Mouse (Mus musculus) embryo, embryonic 10.5 days (tissue): ENCODE results near the gene Crybg3.

ENCODE experiments used
- DNase-seq: peaks from one replicate; pipeline ENCODE4 v3.0.0-alpha.2; 2015; ENCODE audit warnings: low spot score

Gene Crybg3

DNA sequence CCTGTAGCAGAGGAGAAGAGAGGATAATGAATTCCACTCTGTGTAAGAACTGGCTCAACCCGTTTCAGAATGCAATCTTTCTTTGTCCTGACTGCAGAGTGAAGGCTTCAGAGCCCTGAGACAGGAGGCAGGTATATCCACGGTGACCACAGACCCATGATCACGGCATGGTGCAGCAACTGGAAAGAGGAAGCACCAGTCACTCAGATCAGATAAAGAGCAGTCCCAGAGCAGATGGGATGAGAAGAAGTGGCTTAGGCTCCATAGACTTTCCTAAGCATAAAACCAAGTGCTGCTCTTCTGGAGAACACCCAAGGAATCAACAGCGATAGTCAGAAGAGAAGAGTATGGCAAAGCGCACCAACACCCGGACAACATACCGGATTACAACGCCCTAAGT, 21.5 kb downstream of the Crybg3 start:
- DNase-seq, result no peak

DNA sequence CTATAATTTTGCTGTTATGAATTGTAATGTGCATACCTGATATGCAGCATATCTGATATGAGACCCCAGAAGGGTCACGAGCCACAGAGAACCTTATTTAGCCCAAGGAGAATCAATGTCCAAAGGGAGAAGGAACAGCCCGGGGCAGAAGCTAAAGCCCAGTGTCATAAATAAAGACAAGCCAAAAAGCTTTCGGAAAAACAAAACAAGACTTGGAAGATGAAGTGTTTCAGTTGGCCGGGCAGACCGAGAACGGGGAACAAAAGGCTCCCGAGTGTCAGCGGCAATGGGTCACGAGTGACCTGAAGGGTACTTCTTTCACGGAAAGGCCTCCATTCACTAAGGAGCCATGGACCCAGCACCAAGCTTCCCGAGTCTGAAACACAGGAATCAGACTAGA, 26.8 kb downstream of the Crybg3 start:
- no peak for DNase-seq

DNA sequence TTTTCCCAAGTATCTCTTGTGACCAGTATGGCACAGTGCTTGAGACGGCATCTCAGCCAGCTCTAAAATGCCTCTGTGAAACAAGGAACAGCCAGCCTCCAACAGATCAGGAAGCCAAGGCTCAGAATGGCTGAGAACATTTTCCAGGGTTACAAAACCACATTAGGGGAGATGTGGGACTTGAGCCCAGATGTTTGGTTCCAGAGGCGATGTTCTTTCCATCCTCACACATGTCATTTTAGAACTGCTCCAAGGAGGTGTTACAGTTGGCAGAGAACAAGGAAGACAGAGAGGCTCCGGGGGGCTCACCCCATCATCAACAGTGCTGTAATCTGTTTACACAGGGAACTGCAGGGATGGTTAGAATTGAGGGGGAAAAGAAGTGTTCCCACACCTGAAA, 28.1 kb downstream of the Crybg3 start:
- no peak for DNase-seq

DNA sequence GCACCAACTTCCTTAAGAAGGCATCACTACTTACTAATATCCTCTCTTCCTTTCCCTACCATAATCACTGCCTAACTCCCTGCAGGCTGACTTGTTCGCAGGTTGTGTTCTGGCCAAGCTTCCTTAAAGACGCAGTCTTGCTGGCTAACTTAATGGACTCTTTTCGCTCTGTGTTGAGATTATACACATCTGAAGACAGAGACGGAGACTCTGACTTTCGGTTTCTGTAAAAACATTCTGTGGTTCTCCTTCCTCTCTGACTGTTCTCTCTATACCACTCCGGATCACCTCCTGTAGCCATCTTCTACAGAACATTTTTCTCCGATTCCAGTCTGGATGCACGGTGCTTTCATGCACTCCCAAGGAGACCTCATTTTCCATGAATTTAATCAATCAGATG, 30.0 kb downstream of the Crybg3 start:
- no peak for DNase-seq

DNA sequence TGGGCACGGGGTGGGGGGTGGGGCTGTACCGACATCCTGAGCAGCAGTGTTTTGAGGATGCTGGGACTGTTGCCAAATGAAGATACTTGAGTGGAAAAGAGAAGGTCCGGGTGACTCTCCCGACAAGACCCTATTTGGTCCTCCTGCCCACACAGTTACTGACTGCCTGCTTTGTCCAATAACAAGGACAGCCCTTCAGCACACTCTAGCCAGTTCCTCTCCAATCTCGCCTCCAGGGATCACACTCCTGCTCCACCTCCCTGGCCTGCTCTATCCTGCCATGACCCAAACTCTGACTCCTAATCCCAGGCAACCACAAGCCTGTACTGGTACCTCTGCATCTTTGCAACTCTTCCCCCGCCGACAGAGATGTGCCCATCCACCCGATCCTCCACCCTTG, 30.9 kb downstream of the Crybg3 start:
- no peak for DNase-seq

DNA sequence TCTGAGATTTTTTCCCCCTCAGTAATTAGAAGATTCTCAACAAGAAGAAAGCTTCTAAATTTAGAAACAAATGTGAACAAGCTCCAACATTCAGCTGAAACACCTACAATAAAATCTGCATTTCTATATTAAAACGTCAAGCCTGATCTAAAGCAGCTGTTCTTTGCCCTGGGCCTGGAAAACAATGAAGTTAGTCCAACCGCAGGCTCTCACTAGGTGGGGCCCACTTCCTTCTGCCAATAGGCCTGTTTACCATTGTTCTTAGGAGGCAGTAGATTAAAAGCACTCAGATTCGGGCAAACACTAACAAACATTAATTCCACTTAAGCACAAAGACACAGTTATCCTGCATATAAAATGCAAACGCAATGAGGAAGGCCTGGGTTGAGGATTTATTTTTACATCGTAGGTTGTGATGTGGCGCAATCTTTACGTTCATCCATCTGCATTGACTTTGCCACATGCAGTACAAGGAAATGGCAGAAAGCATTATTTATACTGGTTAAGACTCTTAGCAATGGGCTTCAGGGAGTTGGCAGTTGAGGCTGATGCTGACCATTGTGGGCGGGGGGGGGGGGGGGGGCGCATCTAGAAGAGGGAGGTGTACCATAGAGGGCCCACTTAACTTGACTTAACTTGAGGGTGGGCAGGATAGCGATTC, 32.9 kb downstream of the Crybg3 start:
- no peak for DNase-seq

DNA sequence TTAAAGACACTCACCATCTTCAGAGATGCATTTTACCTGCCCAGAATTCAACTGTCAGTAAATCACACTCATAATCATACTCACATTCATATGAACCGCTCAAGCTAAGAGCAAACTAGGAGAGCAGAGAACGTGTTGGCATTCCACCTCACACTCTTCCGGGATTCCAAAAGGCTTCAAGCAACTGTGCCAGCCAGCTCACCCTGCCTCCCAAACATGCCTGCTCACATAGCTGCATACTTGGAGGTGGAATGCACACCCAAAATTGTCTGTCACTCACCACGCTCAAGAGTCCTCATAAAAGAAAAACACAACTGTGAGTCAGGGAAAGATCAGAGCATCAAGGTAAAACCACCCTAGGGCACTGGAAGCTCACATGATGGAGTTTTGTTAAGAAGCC, 34.3 kb downstream of the Crybg3 start:
- no peak for DNase-seq

DNA sequence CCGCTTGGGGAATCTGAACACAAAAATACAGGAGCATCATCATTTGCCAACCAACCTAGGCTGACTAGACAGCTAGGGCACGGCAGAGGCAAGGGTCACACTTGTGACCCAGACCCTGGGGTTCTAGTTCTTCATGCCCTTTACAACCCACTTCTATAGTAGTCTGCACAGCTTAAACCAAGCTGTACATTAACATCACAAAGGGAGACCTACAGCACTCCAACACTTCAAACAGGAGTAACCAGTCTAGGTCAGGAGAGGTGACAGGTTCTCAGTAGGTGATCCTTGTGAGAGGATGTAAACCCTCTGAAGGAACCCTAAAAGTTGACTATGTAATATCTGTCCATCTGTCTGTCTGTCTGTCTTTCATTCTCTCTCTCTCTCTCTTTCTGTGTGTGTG, 35.1 kb downstream of the Crybg3 start:
- DNase-seq, result no peak

DNA sequence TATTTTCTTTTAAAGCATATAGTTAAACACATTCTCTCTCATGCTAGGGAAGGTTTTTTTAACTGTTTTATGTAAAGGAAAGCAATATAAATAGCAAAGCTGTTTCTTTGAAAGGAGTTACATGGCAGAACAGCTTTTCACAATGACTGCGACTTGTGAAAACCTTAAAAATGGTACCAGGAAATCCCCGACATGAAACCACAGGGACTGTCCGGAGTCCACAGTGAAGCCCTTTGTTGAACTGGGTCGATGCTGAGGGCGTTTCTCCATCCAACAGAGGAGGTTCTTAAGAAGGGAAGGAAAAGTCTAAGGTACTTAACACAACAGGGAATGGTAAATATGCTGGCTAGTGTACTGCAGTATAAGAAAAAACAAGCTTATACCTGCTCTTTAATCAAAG, 36.8 kb downstream of the Crybg3 start:
- no peak for DNase-seq

DNA sequence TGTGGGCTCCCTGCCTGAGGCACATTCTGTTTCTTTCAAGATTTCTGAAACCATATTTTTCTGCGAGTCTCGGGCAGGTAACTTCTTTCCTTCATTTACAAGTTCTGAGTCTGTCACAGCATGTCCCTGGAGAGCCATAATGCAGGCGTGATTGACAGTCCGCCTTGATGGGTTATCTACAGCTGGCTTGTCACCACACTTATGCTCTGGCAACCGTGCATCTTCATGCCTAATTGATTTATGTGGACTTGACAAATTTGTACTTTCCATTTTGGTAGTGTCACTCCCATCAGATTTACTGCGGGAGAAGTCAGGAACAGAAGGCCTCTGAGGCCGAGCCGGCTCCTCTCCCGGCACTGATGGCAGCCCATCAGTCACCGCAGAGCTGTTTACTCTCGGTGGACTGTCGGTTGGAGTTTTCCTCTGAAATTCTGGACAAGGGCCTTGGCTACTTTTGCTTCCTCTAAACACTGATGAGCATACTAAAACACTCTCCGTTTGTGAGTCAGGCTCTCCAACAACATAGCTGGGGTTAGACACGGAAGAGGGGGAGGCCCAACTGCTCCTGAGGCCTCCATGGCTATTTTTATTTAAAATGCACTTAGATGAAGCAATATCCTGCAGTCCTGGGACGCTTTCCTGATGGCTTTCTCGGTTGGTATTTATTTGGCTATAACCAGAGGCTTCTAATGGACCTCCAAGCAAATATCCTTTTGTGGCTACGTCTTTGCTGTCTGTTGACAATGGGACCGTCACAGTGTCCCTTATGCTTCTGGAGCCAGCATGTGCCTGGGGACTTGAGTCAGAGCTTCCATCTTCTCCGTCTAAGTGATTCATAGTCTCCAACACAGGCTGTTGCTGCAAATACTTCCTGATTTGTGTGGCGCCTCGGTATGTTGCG, 41.2 kb downstream of the Crybg3 start:
- DNase-seq, result peak; percentile 41

DNA sequence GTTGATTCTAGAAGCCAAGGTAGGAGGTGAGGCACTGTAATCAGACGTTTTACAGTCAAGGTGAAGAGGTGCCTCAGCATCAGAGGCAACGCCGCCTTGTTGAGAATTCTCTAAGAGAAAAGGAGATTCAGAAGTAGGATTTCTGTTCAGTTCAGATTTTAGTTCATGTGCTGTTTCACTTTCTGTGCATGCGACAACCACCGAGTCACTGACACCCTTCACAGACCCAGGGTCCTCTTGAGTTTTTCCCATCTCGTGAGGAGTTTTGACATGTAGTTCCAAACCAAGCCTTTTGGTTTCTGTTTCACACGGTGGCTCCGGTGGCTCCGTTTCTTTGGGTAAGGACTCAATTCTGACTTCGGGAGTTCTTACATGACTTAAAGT, 41.9 kb downstream of the Crybg3 start:
- DNase-seq, result no peak

DNA sequence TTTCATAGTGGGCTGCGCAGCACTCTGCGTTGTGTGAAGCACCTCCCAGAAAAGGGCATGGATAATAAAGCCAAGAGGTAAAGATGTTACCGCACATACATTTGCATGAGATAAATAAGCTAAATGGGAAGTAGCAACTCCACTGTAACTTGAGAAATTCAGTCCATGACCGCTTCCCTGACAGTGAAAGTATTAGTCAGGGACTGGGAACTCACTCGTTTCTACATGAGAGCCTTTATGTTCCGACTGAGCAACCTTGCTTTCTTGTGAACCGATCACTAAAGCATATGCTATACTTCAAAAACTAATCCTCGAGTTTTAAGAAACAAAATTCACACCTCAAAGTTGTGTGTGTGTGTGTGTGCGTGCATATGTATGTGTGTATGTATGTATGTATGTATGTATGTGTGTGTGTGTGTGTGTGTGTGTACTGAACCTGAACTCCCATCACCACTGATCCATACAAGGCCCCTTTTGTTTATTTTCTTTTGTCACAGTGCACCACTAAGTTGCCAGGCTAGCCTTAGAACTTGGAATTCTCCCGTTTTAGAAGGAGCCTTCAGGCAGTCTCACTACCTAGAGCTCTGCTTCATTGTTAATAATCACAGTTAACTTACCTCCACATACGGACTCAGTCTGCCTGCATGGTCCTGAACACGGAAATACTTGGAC, 47.2 kb downstream of the Crybg3 start:
- DNase-seq, result no peak

DNA sequence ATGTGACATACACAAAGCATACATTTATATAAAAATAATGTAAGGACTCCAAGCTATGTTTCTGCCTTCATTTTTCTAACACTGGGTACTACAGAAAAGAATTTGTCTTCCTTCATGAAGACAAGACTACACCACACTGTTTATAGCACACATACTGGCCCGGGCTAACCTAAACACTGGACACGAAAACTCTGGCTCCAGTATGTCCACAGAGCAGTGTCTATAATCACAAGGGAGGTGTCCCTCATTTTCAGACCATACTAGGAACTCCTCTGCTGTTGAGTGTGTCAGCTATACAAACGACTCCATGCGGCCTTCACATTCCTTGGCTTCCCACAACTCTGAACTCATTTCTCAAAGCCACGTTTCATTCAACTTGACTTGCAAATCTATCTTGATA, 49.3 kb downstream of the Crybg3 start:
- no peak for DNase-seq

DNA sequence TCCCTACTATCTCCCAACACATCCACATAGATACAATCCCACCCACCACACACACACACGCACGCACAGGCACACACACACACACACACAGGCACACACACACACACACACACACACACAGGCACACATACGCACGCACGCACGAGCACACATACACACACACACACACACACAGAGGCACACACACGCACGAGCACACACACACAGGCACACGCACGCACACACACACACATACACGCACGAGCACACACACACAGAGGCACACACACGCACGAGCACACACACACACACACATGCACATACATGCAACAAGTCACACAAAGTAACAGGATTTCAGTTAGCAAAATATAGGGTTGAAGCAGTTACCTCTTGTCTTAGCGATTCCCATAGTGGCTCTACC, 51.1 kb downstream of the Crybg3 start:
- DNase-seq, result no peak

DNA sequence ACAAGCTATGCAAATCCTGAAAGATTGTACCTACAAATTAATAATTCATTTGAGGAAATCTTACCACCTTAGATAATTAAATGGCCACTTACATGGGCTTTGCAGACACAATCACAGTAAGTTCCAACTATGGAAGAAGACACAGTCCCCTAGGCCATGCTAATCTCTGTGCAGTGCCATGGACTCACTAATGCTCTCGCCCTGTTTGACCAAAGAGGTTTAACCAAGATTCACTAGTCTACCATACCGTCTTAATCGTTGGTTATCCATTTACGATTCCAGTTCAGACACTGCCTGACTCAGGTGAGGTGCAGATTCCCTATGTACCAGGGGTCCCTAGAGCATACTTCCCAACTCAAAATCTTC, 52.2 kb downstream of the Crybg3 start:
- no peak for DNase-seq

DNA sequence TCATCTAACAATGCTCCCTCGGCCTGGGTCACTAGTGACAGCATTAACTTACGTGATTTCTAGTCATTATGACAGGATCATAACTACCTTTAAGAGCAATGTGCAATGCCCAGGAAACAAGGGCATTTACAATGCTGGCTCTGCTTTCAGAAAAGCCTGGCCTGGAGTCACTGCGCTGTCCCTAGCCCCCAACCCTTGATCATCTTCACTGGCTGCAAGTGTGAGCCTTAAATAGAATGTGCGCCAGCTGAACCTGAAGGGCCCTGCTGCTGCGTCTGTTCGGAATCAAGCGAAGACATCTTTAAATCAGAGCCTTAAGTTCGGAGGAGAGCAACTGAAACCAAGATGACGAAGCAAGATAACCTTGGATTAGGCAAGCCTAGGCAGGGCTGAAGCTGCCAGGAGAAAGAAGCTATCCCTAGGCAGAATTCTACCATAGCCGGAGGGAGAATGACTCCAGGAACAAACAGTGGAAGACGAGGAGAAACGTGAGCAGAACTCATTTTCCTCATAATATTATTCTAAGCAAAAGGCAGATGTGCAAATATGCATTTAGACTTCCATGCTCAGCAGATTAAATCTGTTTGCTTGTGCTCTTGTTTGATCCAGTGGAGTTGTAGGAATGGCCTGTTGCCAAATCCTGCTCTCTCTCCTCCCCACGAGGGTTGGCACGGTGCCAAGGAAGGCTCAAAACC, 52.7 kb downstream of the Crybg3 start:
- no peak for DNase-seq

DNA sequence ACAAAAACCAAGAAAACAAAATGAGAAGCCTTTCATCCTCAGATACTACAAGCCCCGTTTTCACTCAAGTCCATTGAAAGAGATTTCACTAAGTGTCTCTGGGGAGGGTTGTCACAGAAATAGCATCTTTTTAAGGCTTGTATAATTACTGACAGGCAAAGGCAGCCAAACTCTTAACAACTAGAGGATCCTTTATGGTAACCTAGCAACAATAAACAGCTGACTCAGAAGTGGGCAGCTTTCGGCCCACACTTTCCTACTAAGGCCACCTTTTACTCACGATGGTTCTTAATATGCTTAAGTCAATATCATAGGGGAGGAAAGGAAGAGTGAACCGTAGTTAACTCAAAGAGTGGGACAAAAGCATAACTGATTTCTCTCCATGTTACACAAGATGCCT, 53.3 kb downstream of the Crybg3 start:
- no peak for DNase-seq

DNA sequence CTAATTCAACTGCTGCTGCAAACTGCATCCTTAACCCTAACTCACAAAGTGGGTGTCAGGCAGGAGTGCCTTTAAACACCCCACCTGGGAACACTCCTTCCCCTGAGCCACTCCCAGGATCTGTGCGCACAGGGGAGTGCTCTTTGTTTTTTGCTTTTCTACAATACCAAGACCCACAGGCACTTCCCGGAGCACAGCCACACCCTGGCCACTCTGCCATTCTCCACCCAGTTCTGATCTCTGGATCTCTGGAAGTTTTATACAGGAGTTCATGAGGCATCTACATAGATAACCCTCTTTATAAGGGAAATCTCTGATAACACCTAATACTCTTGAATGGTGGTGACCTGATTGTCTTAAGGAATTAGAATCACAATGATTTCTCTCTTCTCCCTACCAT, 55.4 kb downstream of the Crybg3 start:
- no peak for DNase-seq

DNA sequence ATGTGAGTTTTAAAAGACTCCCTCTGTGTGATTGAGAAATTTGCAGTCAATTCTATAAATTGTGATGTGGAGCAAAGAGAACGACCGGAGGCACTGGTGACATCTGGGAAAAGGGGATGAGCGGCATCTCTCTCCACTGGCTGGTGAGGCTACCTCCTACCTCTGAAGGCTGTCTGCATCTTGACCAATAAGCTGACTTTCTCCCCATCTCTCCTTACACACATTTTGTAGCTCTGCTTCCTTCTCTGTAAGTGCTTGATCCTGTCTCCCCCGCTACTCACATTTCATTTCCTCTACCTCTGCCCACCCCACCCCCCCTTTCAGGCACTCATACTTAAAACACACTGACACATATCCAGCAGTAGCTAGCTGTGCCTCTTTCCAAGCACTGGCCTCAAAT, 59.4 kb downstream of the Crybg3 start:
- DNase-seq, result no peak

DNA sequence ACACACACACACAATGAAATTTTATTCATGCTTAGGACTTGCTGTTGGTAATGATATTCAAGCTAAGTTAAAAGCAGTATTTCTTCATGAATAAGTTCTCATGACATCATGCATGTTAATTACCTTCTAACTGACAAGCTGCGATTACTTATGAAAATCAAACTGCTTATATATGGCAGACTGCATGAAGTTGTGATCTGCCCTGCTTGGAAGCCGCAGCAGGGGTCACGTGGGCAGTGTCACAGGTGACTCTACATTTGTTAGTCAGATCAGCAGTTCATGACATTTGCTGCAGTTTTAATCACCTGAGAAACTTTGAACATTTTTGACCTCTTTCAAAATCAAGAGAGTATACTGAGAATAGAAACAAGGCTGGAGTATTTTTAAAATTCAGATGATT, 59.8 kb downstream of the Crybg3 start:
- DNase-seq, result no peak

DNA sequence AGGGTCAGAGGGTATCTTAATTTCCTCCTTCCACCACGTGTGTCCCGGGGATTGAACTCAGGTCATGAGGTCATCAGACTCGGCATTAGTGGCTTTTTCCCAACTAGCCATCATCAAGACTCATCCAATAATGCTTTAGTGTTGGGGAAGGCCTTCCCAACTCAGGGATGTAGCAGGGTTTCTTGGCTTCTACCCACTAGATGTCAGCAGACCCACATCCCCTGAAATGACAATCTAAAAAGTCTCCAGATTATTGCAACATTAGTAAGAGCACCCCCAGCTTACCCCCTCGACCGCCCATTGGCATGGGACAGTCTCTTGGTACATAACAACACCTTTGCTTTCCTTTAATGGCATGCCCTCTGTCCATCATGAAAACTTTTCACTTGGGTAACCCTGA, 65.1 kb downstream of the Crybg3 start:
- no peak for DNase-seq

DNA sequence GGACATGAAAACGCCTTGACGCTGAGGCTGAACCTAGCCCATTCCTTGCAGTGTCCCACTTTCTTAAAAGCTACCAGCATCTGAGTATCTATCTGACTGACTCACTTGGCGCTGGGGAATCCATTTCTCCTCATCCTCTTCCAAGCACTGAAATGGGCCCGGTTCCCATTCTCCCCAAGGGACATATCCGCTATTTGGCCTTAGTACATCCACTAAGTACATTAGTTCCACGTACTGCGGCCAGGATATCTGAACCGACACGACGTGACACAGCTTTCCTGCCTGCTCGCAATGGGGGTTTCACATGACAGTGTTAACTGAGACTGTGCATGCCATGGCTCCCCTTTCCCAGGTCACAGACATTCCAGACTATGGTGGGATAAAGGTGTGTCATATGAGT, 66.4 kb downstream of the Crybg3 start:
- no peak for DNase-seq

DNA sequence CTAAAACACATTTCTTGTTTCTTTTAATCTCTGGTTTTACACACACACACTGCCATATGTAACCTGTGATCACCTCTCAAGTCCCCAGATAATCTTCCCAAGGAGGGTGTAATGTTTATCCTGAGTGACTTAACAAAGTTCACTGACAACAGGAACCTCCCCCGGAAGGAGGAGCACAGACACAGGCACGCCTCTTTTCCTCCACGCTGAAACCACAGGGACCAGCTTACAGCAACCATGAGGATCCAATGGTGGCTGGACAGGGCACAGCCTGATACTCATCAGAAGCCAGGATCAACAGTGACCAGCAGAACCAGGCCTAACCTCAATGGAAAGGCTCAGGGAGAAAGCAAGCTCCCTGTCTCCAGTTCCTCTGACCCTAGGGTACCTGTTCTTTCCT, 68.2 kb downstream of the Crybg3 start:
- no peak for DNase-seq
